Mouse (Mus musculus) CD8-positive naive resting alpha-beta T cell, adult 57 days (primary cell): ENCODE results near the gene Nxph1. TPM values are rescaled to one million over a fixed set of nuclear protein-coding genes. Genes with fewer than 3 reads are reported as not detected.

Source experiments
- total RNA-seq: library from RNA; stranded (reverse); gene quantifications from one replicate; pipeline ENCODE4 v1.2.4, GENCODE M21; 2023

Gene Nxph1
- total RNA-seq: not detected

GRCm38 (mm10) chr6:8948131-8948470 lies at the start of gene Nxph1:
Nxph1 (plus strand) TSS chr6:8948431.

Other genes with a start within 250 kb of the Nxph1 start
- gene Ica1, start 169.9 kb upstream of the Nxph1 start, total RNA-seq: not detected